Mouse (Mus musculus) testis, adult 2 months (tissue): ENCODE measurements around the gene Cenpa.

Experiments used
- CTCF ChIP-seq: fragments of 200-500 bp; IDR thresholded peaks from 2 replicates; pipeline ENCODE4 v1.5.1; 2012; ENCODE audit warnings: low read depth, mild to moderate bottlenecking, inconsistent platforms, low read length, moderate library complexity; ENCODE audit not compliant: control insufficient read depth, insufficient read depth, insufficient replicate concordance
- POLR2A ChIP-seq: fragments of 200-500 bp; IDR thresholded peaks from 2 replicates; pipeline ENCODE4 v1.6.1; 2012; ENCODE audit warnings: low read depth, mild to moderate bottlenecking, inconsistent platforms, low read length, moderate library complexity; ENCODE audit not compliant: control insufficient read depth

- TF ChIP-seq CTCF (peak; percentile 78; the same call in 1 of the 2 replicates), POLR2A (no peak)
Observed at GRCm38 (mm10) chr5:30709744-30710383, 43.3 kb downstream of the Cenpa start.
